Mouse (Mus musculus) olfactory bulb, adult 2 months (tissue): ENCODE data around the gene Gm10721. TPM values are rescaled to one million over a fixed set of nuclear protein-coding genes. Genes with fewer than 3 reads are reported as not detected.
"Not testable (repeated sequence)": the region's sequence is repeated elsewhere in the genome, so short reads cannot be mapped to it uniquely, and the experiment has no call there.

Experiments
- H3K27ac ChIP-seq: fragments of 200-500 bp; 2 replicates; pipeline ENCODE4 v1.5.1; 2012; ENCODE audit warnings: low read depth, low read length; ENCODE audit not compliant: insufficient read depth
- H3K4me1 ChIP-seq: fragments of 200-500 bp; 2 replicates; pipeline ENCODE4 v1.6.1; 2012; ENCODE audit warnings: low read length; ENCODE audit not compliant: control insufficient read depth, insufficient read depth
- H3K4me3 ChIP-seq: fragments of 200-500 bp; 2 replicates; pipeline ENCODE4 v1.5.1; 2012; ENCODE audit warnings: mild to moderate bottlenecking, low read depth, low read length, moderate library complexity; ENCODE audit not compliant: insufficient read depth
- WGBS: fragments of 180-500 bp; shearing (Covaris S2); methylation state at CpG from one replicate; pipeline ENCODE4 v1.1.7; 2018; 5-methylcytosine and 5-hydroxymethylcytosine counted together
- polyA plus RNA-seq: library from polyadenylated mRNA; stranded (reverse); fragments of >200 nt; gene quantifications from 2 replicates; pipeline ENCODE4 v1.2.4, GENCODE M21; 2012; ENCODE audit warnings: low replicate concordance; ENCODE audit not compliant: missing spikeins, insufficient read depth, insufficient read length

Gene Gm10721
- polyA plus RNA-seq, 1 experiment: not detected

GRCm38 (mm10) chr9:3019835-3020727 is 7.1 kb downstream of the Gm10721 start:
- not testable (repeated sequence) for H3K27ac ChIP-seq, H3K4me1 ChIP-seq, H3K4me3 ChIP-seq
- WGBS: 79% methylated on average over 16 of the region's 19 CpGs

GRCm38 (mm10) chr9:3022316-3023008 is 9.5 kb downstream of the Gm10721 start:
- H3K27ac ChIP-seq, H3K4me3 ChIP-seq, H3K4me1 ChIP-seq: not testable (repeated sequence)
- 79% methylated on average over 11 of the region's 13 CpGs for WGBS

- H3K4me3 ChIP-seq, H3K4me1 ChIP-seq, H3K27ac ChIP-seq: not testable (repeated sequence)
- WGBS: 77% methylated on average over 12 of the region's 13 CpGs
These were observed 10.5 kb downstream of the Gm10721 start, which contains the start of gene Gm10718 for GRCm38 (mm10) chr9:3023312-3023984. Gm10718 (plus strand) TSS chr9:3023547.

- not testable (repeated sequence) for H3K4me3 ChIP-seq, H3K27ac ChIP-seq, H3K4me1 ChIP-seq
- WGBS: 76% methylated on average over 16 of the region's 16 CpGs
These were observed 11.2 kb downstream of the Gm10721 start for GRCm38 (mm10) chr9:3023985-3024648.

GRCm38 (mm10) chr9:3024912-3025467 is 12.1 kb downstream of the Gm10721 start, which contains the start of gene Gm10717:
Gm10717 (plus strand) TSS chr9:3025417.
- 73% methylated on average over 12 of the region's 12 CpGs for WGBS
- not testable (repeated sequence) for H3K27ac ChIP-seq

GRCm38 (mm10) chr9:3025653-3026052 is 12.7 kb downstream of the Gm10721 start:
- not testable (repeated sequence) for H3K4me1 ChIP-seq, H3K4me3 ChIP-seq, H3K27ac ChIP-seq
- 70% methylated on average over 5 of the region's 6 CpGs for WGBS

More at GRCm38 (mm10) chr9:3024912-3025467, 12.1 kb downstream of the Gm10721 start, which contains the start of gene Gm10717:
- H3K4me1 ChIP-seq, H3K4me3 ChIP-seq: not testable (repeated sequence)

GRCm38 (mm10) chr9:3026136-3026535 is 13.2 kb downstream of the Gm10721 start:
- not testable (repeated sequence) for H3K27ac ChIP-seq, H3K4me3 ChIP-seq, H3K4me1 ChIP-seq
- WGBS: 78% methylated on average over 5 of the region's 5 CpGs

GRCm38 (mm10) chr9:3026741-3027140 is 13.8 kb downstream of the Gm10721 start:
- H3K4me1 ChIP-seq, H3K27ac ChIP-seq, H3K4me3 ChIP-seq: not testable (repeated sequence)
- 68% methylated on average over 9 of the region's 9 CpGs for WGBS

GRCm38 (mm10) chr9:3027200-3027599 is 14.3 kb downstream of the Gm10721 start:
- not testable (repeated sequence) for H3K4me3 ChIP-seq, H3K4me1 ChIP-seq, H3K27ac ChIP-seq
- WGBS: 74% methylated on average over 9 of the region's 9 CpGs

- H3K4me1 ChIP-seq, H3K4me3 ChIP-seq, H3K27ac ChIP-seq: not testable (repeated sequence)
- 68% methylated on average over 14 of the region's 16 CpGs for WGBS
These were observed 16.5 kb downstream of the Gm10721 start for GRCm38 (mm10) chr9:3029276-3030000.

- H3K4me3 ChIP-seq, H3K27ac ChIP-seq, H3K4me1 ChIP-seq: not testable (repeated sequence)
- 66% methylated on average over 2 of the region's 10 CpGs for WGBS
These were observed 17.9 kb downstream of the Gm10721 start for GRCm38 (mm10) chr9:3030677-3031318.

- not testable (repeated sequence) for H3K4me1 ChIP-seq, H3K27ac ChIP-seq, H3K4me3 ChIP-seq
- WGBS: 60% methylated on average over 1 of the region's 8 CpGs
These were observed 21.4 kb downstream of the Gm10721 start, which contains the start of gene Gm17535 for GRCm38 (mm10) chr9:3034299-3034698. Gm17535 (plus strand) TSS chr9:3034599.
